Mouse (Mus musculus) MEL (cell line): ENCODE data around the gene Edem3. TPM values are rescaled to one million over a fixed set of nuclear protein-coding genes. Genes with fewer than 3 reads are reported as not detected.

ENCODE experiments used
- DNase-seq: peaks from one replicate; pipeline ENCODE4 v3.0.0; 2011; ENCODE audit warnings: low read depth, low spot score
- H3K27ac ChIP-seq: 2 replicates; pipeline ENCODE4 v1.5.1; 2012; ENCODE audit warnings: low read depth, mild to moderate bottlenecking, control low read depth, low read length, moderate library complexity; ENCODE audit not compliant: control insufficient read depth
- H3K27me3 ChIP-seq, 2 experiments: fragments of 150-350 bp in 1 of 2; sonication (generic) in 1 of 2; 2 replicates each; pipeline ENCODE4 v1.6.1; 2012; ENCODE audit warnings: low read length in 2 of 2, mild to moderate bottlenecking in 2 of 2, improper control_type of control experiment in 1 of 2, moderate library complexity in 1 of 2; ENCODE audit not compliant: insufficient read depth in 2 of 2, control insufficient read depth in 1 of 2
- H3K36me3 ChIP-seq, 2 experiments: 2 replicates each; pipeline ENCODE4 v1.6.1; 2012 to 2014; ENCODE audit warnings: low read length in 2 of 2, improper control_type of control experiment in 1 of 2, inconsistent platforms in 1 of 2, mild to moderate bottlenecking in 1 of 2; ENCODE audit not compliant: insufficient read depth in 2 of 2, control insufficient read depth in 1 of 2
- H3K4me1 ChIP-seq, 2 experiments: fragments of 150-350 bp in 1 of 2; sonication (generic) in 1 of 2; 2 replicates each; pipeline ENCODE4 v1.6.1; 2012; ENCODE audit warnings: low read length in 2 of 2, improper control_type of control experiment in 1 of 2, mild to moderate bottlenecking in 1 of 2; ENCODE audit not compliant: insufficient read depth in 2 of 2, control insufficient read depth in 1 of 2
- H3K4me3 ChIP-seq, 2 experiments: fragments of 150-350 bp in 1 of 2; sonication (generic) in 1 of 2; 2 replicates each; pipeline ENCODE4 v1.5.1; 2012; ENCODE audit warnings: low read depth in 2 of 2, low read length in 2 of 2, mild to moderate bottlenecking in 2 of 2, moderate library complexity in 2 of 2, control low read depth in 1 of 2, improper control_type of control experiment in 1 of 2; ENCODE audit not compliant: control insufficient read depth in 1 of 2, insufficient read depth in 1 of 2
- H3K79me2 ChIP-seq: 2 replicates; pipeline ENCODE4 v1.6.1; 2012; ENCODE audit warnings: mild to moderate bottlenecking, low read length, moderate library complexity; ENCODE audit not compliant: control insufficient read depth, poor library complexity, insufficient read depth
- H3K9ac ChIP-seq: 2 replicates; pipeline ENCODE4 v1.6.1; 2012; ENCODE audit warnings: low read depth, mild to moderate bottlenecking, control low read depth, low read length, moderate library complexity; ENCODE audit not compliant: control insufficient read depth, poor library complexity, severe bottlenecking
- H3K9me3 ChIP-seq: fragments of 150-350 bp; sonication (generic); replicated peaks from 2 replicates; pipeline ENCODE4 v1.6.1; 2012; ENCODE audit warnings: mild to moderate bottlenecking, low read length, improper control_type of control experiment, moderate library complexity; ENCODE audit not compliant: insufficient read depth
- BHLHE40 ChIP-seq: IDR thresholded peaks from 2 replicates; pipeline ENCODE4 v1.6.1; 2012; ENCODE audit warnings: low read depth, mild to moderate bottlenecking, inconsistent platforms, low read length, improper control_type of control experiment, borderline replicate concordance
- CHD1 ChIP-seq: IDR thresholded peaks from 2 replicates; pipeline ENCODE4 v1.6.1; 2012; ENCODE audit warnings: low read depth, mild to moderate bottlenecking, inconsistent platforms, low read length, improper control_type of control experiment
- CTCF ChIP-seq, 3 experiments: IDR thresholded peaks in 2 of 3; conservative IDR thresholded peaks in 1 of 3; 2 replicates each; pipeline ENCODE4 v1.5.1; 2011 to 2012; ENCODE audit warnings: low read length in 3 of 3, low read depth in 2 of 3, mild to moderate bottlenecking in 2 of 3, improper control_type of control experiment in 1 of 3, inconsistent platforms in 1 of 3, mixed read lengths in 1 of 3, moderate library complexity in 1 of 3; ENCODE audit not compliant: control insufficient read depth in 1 of 3, insufficient read depth in 1 of 3, poor library complexity in 1 of 3, severe bottlenecking in 1 of 3
- E2F4 ChIP-seq: IDR thresholded peaks from 2 replicates; pipeline ENCODE4 v1.6.1; 2011; ENCODE audit warnings: low read depth, low read length, improper control_type of control experiment, borderline replicate concordance
- ELF1 ChIP-seq: IDR thresholded peaks from 2 replicates; pipeline ENCODE4 v1.6.1; 2014; ENCODE audit warnings: low read depth, mild to moderate bottlenecking, inconsistent platforms, low read length, improper control_type of control experiment, moderate library complexity
- EP300 ChIP-seq, 2 experiments: IDR thresholded peaks; 2 replicates each; pipeline ENCODE4 v1.6.1; 2011; ENCODE audit warnings: improper control_type of control experiment in 2 of 2, low read length in 2 of 2, low read depth in 1 of 2, mild to moderate bottlenecking in 1 of 2
- GABPA ChIP-seq: IDR thresholded peaks from 2 replicates; pipeline ENCODE4 v1.6.1; 2012; ENCODE audit warnings: low read depth, mild to moderate bottlenecking, inconsistent platforms, low read length, improper control_type of control experiment, moderate library complexity
- HCFC1 ChIP-seq: IDR thresholded peaks from 2 replicates; pipeline ENCODE4 v1.6.1; 2012; ENCODE audit warnings: low read depth, mild to moderate bottlenecking, inconsistent platforms, low read length, improper control_type of control experiment, moderate library complexity
- MAX ChIP-seq: IDR thresholded peaks from 2 replicates; pipeline ENCODE4 v1.6.1; 2011; ENCODE audit warnings: low read length, improper control_type of control experiment
- MAZ ChIP-seq: IDR thresholded peaks from 2 replicates; pipeline ENCODE4 v1.6.1; 2012; ENCODE audit warnings: low read depth, mild to moderate bottlenecking, inconsistent platforms, low read length, improper control_type of control experiment
- NELFE ChIP-seq: IDR thresholded peaks from 2 replicates; pipeline ENCODE4 v1.6.1; 2011; ENCODE audit warnings: low read depth, low read length, improper control_type of control experiment
- POLR2A ChIP-seq, 2 experiments: IDR thresholded peaks; 2 replicates each; pipeline ENCODE4 v1.6.1; 2011 to 2012; ENCODE audit warnings: low read length in 2 of 2, mild to moderate bottlenecking in 2 of 2, control low read depth in 1 of 2, improper control_type of control experiment in 1 of 2, low read depth in 1 of 2, moderate library complexity in 1 of 2; ENCODE audit not compliant: control insufficient read depth in 1 of 2, insufficient read depth in 1 of 2, poor library complexity in 1 of 2
- POLR2AphosphoS5 ChIP-seq: IDR thresholded peaks from 2 replicates; pipeline ENCODE4 v1.6.1; 2012; ENCODE audit warnings: low read depth, borderline replicate concordance, mild to moderate bottlenecking, inconsistent platforms, low read length, moderate library complexity, mixed read lengths
- TCF12 ChIP-seq: IDR thresholded peaks from 2 replicates; pipeline ENCODE4 v1.6.1; 2014; ENCODE audit warnings: low read depth, mild to moderate bottlenecking, inconsistent platforms, low read length, improper control_type of control experiment, moderate library complexity
- UBTF ChIP-seq: IDR thresholded peaks from 2 replicates; pipeline ENCODE4 v1.6.1; 2012; ENCODE audit warnings: low read depth, mild to moderate bottlenecking, inconsistent platforms, low read length, improper control_type of control experiment, moderate library complexity, borderline replicate concordance; ENCODE audit not compliant: insufficient read depth
- USF1 ChIP-seq: IDR thresholded peaks from 2 replicates; pipeline ENCODE4 v1.6.1; 2014; ENCODE audit warnings: low read depth, mild to moderate bottlenecking, inconsistent platforms, low read length, improper control_type of control experiment, moderate library complexity
- USF2 ChIP-seq, 2 experiments: IDR thresholded peaks; 2 replicates each; pipeline ENCODE4 v1.6.1; 2011 to 2012; ENCODE audit warnings: improper control_type of control experiment in 2 of 2, low read length in 2 of 2, borderline replicate concordance in 1 of 2, inconsistent platforms in 1 of 2, low read depth in 1 of 2, mild to moderate bottlenecking in 1 of 2; ENCODE audit not compliant: insufficient read depth in 1 of 2
- ZMIZ1 ChIP-seq: IDR thresholded peaks from 2 replicates; pipeline ENCODE4 v1.6.1; 2012; ENCODE audit warnings: low read depth, mild to moderate bottlenecking, inconsistent platforms, low read length, improper control_type of control experiment, moderate library complexity
- ZNF384 ChIP-seq: IDR thresholded peaks from 2 replicates; pipeline ENCODE4 v1.6.1; 2012; ENCODE audit warnings: low read depth, mild to moderate bottlenecking, inconsistent platforms, low read length, improper control_type of control experiment
- polyA plus RNA-seq, 2 experiments: library from polyadenylated mRNA; stranded (reverse) in 1 of 2; unstranded in 1 of 2; fragments of >175 nt in 1 of 2; fragments of >200 nt in 1 of 2; gene quantifications; 2 replicates each; pipeline versions ENCODE4 v1.2.1 to v1.2.4; 2012; ENCODE audit warnings: low replicate concordance in 2 of 2, low read depth in 1 of 2; ENCODE audit not compliant: insufficient read length in 2 of 2, insufficient read depth in 1 of 2, missing spikeins in 1 of 2
- total RNA-seq: library from RNA; depleted of rRNA; stranded (reverse); fragments of 300-350 nt; gene quantifications from 2 replicates; pipeline ENCODE4 v1.2.3, GENCODE M21; 2012

The Edem3 gene
- total and polyA plus RNA-seq, 3 experiments: 11.6 to 15.6 TPM; not detected in 1

- no peaks in the 10 kb centered on the region for H3K4me1 ChIP-seq
- no peak for DNase-seq
- peaks cover 0 to 11% of the 10 kb centered on the region in 2 experiments; a peak in 2 of 4 replicates for H3K36me3 ChIP-seq
- H3K9ac ChIP-seq: no peak overlapping the region
- no peaks in the 10 kb centered on the region for H3K27me3 ChIP-seq
- H3K4me3 ChIP-seq: no peak overlapping the region
- no peak for TF ChIP-seq NELFE
- no peak for TF ChIP-seq CHD1
- TF ChIP-seq USF1: no peak
- no peak for TF ChIP-seq ZMIZ1
- TF ChIP-seq USF2 (IDR thresholded peaks at IDR 0.05; ENCODE audit: borderline replicate concordance in 1 of 2, insufficient read depth in 1 of 2, low read depth in 1 of 2, low read length in 2 of 2): no peak
- H3K9me3 ChIP-seq: no peaks in the 10 kb centered on the region
- H3K27ac ChIP-seq: no peak overlapping the region
- H3K79me2 ChIP-seq: no peaks in the 10 kb centered on the region
These were observed 57.0 kb downstream of the Edem3 start for GRCm38 (mm10) chr1:151812004-151812712.

GRCm38 (mm10) chr1:151816051-151816450 is 60.9 kb downstream of the Edem3 start:
- TF ChIP-seq UBTF (no peak), GABPA (no peak), ZNF384 (no peak), MAZ (no peak), CTCF (IDR thresholded peaks at IDR 0.05 in 2 of 3, conservative IDR thresholded peaks at IDR 0.05 in 1 of 3; ENCODE audit: control insufficient read depth in 1 of 3, insufficient read depth in 1 of 3, low read depth in 2 of 3, low read length in 3 of 3, poor library complexity in 1 of 3, severe bottlenecking in 1 of 3) (no peak), CHD1 (no peak), POLR2AphosphoS5 (no peak), POLR2A (IDR thresholded peaks at IDR 0.05; ENCODE audit: control insufficient read depth in 1 of 2, insufficient read depth in 1 of 2, low read depth in 1 of 2, low read length in 2 of 2, poor library complexity in 1 of 2) (no peak), E2F4 (no peak)
- H3K4me1 ChIP-seq: no peaks in the 10 kb centered on the region
- H3K27ac ChIP-seq: no peak overlapping the region
- no peaks in the 10 kb centered on the region for H3K27me3 ChIP-seq
- H3K4me3 ChIP-seq: no peak overlapping the region
- DNase-seq: no peak
- no peaks in the 10 kb centered on the region for H3K9me3 ChIP-seq
- H3K36me3 ChIP-seq: peaks cover 0 to 11% of the 10 kb centered on the region in 2 experiments; a peak in 2 of 4 replicates
- H3K79me2 ChIP-seq: no peaks in the 10 kb centered on the region
- no peak overlapping the region for H3K9ac ChIP-seq

- H3K27ac ChIP-seq: no peak overlapping the region
- no peak overlapping the region for H3K4me3 ChIP-seq
- no peak for DNase-seq
- H3K4me1 ChIP-seq: no peaks in the 10 kb centered on the region
- no peaks in the 10 kb centered on the region for H3K79me2 ChIP-seq
- no peaks in the 10 kb centered on the region for H3K9me3 ChIP-seq
- H3K9ac ChIP-seq: no peak overlapping the region
- TF ChIP-seq UBTF (no peak), MAX (no peak), ELF1 (no peak), EP300 (IDR thresholded peaks at IDR 0.05; ENCODE audit: low read depth in 1 of 2, low read length in 2 of 2) (no peak), TCF12 (no peak), E2F4 (no peak), HCFC1 (no peak), BHLHE40 (no peak), GABPA (no peak)
- H3K36me3 ChIP-seq: peaks cover 0 to 5% of the 10 kb centered on the region in 2 experiments; a peak in 2 of 4 replicates
- no peaks in the 10 kb centered on the region for H3K27me3 ChIP-seq
These were observed 64.0 kb downstream of the Edem3 start for GRCm38 (mm10) chr1:151819190-151819589.
